Mouse (Mus musculus) thymus, postnatal 10 days (tissue): ENCODE results near the gene 4930544D05Rik.
A peak's percentile ranks its signal among the peaks of the same experiment; 100 is the strongest.

Experiments used
- DNase-seq, 2 experiments: peaks; one replicate each; pipeline ENCODE4 v3.0.0; 2021; ENCODE audit warnings: low spot score in 2 of 2

4930544D05Rik gene

GRCm38 (mm10) chr11:70598451-70598953 is 17.1 kb upstream of the 4930544D05Rik start:
- DNase-seq = no peak

GRCm38 (mm10) chr11:70605024-70605566 is 10.6 kb upstream of the 4930544D05Rik start:
- DNase-seq = peak; percentile 43 to 74

GRCm38 (mm10) chr11:70606717-70607116 is 8.9 kb upstream of the 4930544D05Rik start:
- DNase-seq = no peak

GRCm38 (mm10) chr11:70607611-70608010 is 8.0 kb upstream of the 4930544D05Rik start:
- DNase-seq = no peak

- peak in 1 of 2 experiments; percentile 59 for DNase-seq
Observed at GRCm38 (mm10) chr11:70608381-70609066, 7.1 kb upstream of the 4930544D05Rik start.

GRCm38 (mm10) chr11:70610752-70611151 is 4.9 kb upstream of the 4930544D05Rik start:
- no peak for DNase-seq

GRCm38 (mm10) chr11:70612505-70612904 is 3.1 kb upstream of the 4930544D05Rik start:
- no peak for DNase-seq

GRCm38 (mm10) chr11:70615074-70615473 is 574 bp upstream of the 4930544D05Rik start:
- peak; percentile 58 to 69 for DNase-seq

GRCm38 (mm10) chr11:70619101-70619500 is 3.5 kb downstream of the 4930544D05Rik start, which contains the start of gene Chrne:
Chrne (minus strand) TSS chr11:70619216.
- no peak for DNase-seq

GRCm38 (mm10) chr11:70621972-70622814 is 6.5 kb downstream of the 4930544D05Rik start:
- DNase-seq = no peak

GRCm38 (mm10) chr11:70623053-70623742 is 7.5 kb downstream of the 4930544D05Rik start:
- no peak for DNase-seq

GRCm38 (mm10) chr11:70625473-70625872 is 9.8 kb downstream of the 4930544D05Rik start:
- peak in 1 of 2 experiments; percentile 73 for DNase-seq

- DNase-seq = no peak
Observed at GRCm38 (mm10) chr11:70626877-70627276, 11.2 kb downstream of the 4930544D05Rik start.

GRCm38 (mm10) chr11:70628431-70628830 is 12.8 kb downstream of the 4930544D05Rik start:
- no peak for DNase-seq

- peak in 1 of 2 experiments; percentile 50 for DNase-seq
Observed at GRCm38 (mm10) chr11:70629557-70629956, 13.9 kb downstream of the 4930544D05Rik start.

GRCm38 (mm10) chr11:70630129-70630528 is 14.5 kb downstream of the 4930544D05Rik start:
- DNase-seq = no peak

GRCm38 (mm10) chr11:70635601-70636000 is 20.0 kb downstream of the 4930544D05Rik start:
- no peak for DNase-seq

- DNase-seq = no peak
Observed at GRCm38 (mm10) chr11:70637764-70638163, 22.1 kb downstream of the 4930544D05Rik start.

- DNase-seq = no peak
Observed at GRCm38 (mm10) chr11:70638293-70638692, 22.6 kb downstream of the 4930544D05Rik start.

GRCm38 (mm10) chr11:70638714-70639278 is 23.1 kb downstream of the 4930544D05Rik start, which contains the start of gene Gp1ba:
Gp1ba (plus strand) TSS chr11:70639122.
- DNase-seq = no peak

GRCm38 (mm10) chr11:70639976-70640375 is 24.3 kb downstream of the 4930544D05Rik start:
- no peak for DNase-seq
